Mouse (Mus musculus): ENCODE results near the gene Cirbp.

- TF ChIP-seq GATA1 (IDR thresholded peaks at IDR 0.05; ENCODE audit: borderline replicate concordance, low read length) (no peak), FLI1 (IDR thresholded peaks at IDR 0.05; ENCODE audit: low read length) (no peak)
Observed at GRCm38 (mm10) chr10:80144159-80144558, 21.6 kb upstream of the Cirbp start.
